Mouse (Mus musculus): ENCODE results near the gene Atp5g1.

The Atp5g1 gene

DNA sequence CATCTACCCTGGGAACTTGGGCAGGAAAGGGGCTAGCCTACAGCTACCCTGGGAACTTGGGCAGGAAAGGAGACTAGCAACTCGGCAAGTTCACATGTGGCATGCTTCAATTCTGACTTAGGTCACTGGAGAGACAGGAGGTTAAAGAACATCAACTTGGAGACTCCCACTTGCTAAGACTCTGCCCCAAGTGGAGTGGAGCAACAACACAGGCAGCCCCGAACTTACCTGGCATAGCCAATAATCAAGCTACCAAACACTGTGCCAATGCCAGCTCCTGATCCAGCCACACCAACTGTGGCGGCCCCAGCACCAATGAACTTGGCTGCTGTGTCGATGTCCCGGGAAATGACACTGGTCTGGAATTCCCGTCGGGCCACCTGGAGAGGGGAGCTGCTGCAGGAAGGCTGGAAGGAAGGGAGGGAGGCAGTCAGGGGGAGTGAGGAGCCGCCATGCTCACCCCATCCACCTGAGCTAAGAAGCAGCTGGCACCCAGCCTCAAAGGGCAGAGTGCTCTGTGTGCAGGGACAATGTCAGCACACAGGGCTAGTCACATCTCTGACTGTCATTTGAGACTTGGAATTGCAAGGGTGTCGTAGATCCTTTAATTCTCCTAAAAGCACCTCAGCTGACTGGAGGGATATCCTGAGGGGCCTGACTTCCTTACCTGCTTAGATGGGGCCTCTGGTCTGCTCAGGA lies 2.0 kb downstream of the Atp5g1 start:
- no peak for DNase-seq (ENCODE audit: low spot score in 2 of 2)

DNA sequence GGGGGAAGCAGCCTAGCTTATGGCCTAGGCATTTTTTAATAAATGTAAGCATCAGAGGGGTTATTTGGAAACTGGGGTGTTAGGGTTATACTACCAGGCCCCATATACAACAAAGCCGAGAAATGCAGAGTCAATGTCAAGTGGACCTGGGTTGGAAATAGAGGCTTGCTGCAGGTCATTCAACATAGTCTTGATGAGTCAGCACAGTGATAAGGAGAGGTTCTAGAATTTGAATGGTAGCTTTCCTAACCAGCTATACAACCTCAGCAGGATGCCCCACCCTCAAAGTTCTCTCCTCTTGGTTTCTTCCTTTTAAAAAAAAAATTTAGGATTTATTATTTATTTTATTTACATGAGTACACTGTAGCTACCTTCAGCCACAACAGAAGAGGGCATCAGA lies 4.5 kb downstream of the Atp5g1 start:
- DNase-seq (ENCODE audit: low spot score in 2 of 2) = no peak

DNA sequence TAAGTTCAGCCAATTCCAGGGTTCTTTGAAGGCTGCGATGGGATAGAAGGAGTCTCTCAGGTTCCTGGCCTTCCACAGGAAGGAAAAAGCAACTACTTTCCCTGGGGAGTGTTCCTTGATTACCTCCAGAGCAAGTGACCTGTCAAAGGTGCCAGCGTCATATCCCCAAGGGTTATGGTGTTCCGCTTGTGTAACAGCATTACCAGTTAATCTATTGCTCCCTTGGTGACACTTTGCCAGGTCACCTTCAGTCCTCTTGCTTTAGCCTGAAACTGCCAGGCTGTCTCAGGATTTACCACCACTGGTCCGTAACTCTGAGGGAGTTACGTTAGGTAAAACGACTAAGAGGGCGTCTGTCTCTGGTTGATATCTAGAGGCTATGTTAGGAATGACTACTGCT lies 5.1 kb downstream of the Atp5g1 start:
- no peak for DNase-seq (ENCODE audit: low spot score in 2 of 2)

DNA sequence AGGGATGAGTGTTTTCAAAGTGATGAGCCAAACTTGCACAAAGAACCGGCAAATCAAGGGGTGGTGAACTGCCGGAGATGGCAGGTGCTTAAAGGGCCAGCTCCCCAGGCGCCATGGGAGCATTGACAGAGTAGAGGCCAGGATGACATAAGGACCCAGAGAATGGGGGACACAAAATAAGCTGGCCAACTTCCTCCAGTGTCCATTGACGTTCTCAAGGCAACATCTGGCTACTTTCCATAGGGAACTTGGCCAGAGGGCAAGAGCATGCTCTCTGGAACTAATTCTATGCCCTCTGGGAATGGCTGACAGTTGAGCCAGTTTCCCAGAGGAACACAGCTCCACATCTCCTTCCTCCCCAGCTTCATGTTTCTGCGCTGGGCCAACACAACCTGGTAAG lies 7.2 kb downstream of the Atp5g1 start:
- no peak for DNase-seq (ENCODE audit: low spot score in 2 of 2)

DNA sequence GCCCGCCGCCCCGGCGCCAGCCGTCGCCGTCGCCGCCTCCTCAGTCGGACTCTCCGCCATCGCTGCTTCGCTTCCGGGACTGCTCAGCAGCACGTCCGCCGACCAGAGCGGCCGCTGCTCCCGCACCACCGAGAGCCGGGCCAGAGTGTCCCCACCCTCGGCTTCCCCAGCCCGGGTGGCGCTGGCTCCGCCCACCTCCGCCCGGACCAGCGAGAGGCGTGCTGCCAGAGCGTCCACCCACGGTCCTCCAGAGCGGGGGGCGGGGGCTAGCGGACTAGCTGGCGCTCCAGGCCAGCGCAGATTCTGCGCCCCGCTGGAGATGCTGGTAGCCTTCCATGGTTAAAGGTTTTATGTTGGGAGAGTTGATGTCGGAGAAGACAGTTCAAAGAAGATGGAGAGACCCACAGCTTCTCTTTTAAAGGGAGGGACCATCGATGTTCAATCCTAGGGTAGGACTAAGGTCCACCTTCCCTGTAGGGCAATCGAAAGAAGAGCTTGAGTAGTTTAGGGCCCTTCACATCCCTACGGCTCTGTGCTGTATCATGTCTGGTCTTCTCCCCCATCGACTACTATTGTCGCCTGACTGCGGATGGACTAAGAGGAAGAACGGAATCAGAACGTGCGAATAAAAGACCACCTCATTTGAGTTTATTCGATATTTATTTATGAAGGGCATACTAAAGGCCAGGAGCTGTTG lies 10.1 kb downstream of the Atp5g1 start, which contains the start of gene Ube2z:
TSS of gene Ube2z (minus strand) at position 174 of the 697 bp plus-strand sequence.
- DNase-seq (ENCODE audit: low spot score in 2 of 2) = peak; percentile 97 to 98

DNA sequence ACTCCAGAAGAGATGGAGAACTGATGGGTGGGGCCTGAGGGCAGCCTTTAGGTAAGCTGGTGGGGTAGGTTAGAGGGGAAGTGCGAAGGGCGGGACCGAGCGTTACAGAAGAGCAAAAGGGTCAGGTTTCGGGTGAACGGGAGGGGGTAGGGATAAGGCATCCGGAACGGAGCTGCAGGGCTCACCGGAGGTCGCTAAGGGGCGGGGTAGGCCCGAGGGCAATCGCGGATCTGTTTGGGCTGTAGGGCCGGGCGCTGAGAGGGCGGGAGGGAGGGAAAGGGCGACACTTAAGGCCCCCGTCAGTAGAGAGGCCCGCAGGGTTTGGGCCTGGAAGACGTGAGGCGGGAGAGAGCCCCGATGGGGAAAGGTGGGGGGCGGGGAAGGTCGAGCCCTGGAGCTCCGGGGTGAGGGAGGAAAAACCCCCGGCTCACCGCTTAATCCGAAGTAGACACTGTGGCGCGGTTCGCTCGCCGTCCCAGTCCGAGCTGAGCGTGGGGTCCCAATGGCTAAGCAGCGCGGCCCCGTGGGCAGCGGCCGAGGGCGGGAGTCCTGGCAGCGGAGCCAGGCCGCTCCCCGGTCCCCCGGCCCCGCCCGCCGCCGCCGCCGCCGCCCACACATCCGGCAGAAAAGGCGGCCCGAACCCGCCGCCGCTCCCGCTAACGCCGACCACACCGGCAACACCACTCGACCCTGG lies 10.8 kb downstream of the Atp5g1 start:
- DNase-seq (ENCODE audit: low spot score in 2 of 2) = no peak

DNA sequence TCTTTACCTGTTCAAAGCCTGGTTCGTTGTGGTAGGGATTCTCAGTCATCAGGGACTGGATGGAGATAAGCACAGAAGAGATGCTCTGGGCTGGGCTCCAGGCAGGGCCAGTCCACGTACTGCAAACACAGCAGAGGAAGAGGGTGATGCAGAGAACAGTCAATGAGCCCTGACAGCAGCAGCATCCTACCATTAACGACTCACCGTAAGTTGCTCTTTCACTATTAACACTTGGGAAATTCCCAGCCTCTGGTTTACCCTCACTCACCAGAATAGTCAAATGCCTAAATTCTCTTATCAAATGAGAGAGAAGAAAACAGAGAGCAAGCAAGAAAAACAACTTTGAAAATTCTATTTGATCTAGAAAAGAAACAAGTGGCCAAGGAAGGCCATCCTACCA lies 17.2 kb downstream of the Atp5g1 start:
- DNase-seq (ENCODE audit: low spot score in 2 of 2) = no peak

DNA sequence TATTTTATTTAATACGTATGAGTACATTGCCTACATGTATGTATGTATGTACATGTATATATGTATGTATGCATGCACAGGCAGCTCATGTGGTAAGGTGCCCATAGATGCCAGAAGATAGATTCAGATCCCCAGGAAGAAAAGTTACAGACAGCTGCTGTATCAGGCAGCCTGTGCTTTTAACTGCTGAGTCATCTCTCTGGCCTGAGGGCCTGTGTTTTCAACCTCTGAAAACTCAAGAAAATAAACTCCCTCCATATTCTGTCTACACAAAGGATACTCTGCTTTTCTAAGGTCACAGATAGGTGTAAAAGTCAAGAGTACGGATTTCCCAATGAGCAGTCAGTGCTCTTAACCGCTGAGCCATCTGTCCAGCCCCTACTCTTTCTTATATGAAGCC lies 24.6 kb downstream of the Atp5g1 start:
- DNase-seq (ENCODE audit: low spot score in 2 of 2) = no peak

DNA sequence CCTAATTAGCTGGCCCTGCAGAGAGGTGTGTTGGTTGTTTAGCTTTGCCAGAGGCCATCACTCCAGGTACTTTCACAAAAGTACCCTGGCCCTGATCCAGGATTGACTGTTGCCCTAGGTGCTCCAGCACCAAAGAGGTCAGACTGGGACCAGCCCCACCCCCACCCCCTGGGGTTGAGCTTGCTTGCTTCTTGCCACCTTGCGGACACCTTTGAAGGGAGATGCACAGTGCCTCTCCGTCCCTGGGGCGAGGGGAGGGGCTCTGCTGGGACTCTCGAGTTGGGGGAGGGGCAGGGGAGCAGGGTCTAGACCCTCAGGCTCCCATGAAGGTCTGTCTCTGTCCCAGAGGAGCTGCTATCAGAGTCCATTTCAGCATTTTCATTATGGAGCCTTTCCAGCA lies 25.5 kb downstream of the Atp5g1 start:
- no peak for DNase-seq (ENCODE audit: low spot score in 2 of 2)

DNA sequence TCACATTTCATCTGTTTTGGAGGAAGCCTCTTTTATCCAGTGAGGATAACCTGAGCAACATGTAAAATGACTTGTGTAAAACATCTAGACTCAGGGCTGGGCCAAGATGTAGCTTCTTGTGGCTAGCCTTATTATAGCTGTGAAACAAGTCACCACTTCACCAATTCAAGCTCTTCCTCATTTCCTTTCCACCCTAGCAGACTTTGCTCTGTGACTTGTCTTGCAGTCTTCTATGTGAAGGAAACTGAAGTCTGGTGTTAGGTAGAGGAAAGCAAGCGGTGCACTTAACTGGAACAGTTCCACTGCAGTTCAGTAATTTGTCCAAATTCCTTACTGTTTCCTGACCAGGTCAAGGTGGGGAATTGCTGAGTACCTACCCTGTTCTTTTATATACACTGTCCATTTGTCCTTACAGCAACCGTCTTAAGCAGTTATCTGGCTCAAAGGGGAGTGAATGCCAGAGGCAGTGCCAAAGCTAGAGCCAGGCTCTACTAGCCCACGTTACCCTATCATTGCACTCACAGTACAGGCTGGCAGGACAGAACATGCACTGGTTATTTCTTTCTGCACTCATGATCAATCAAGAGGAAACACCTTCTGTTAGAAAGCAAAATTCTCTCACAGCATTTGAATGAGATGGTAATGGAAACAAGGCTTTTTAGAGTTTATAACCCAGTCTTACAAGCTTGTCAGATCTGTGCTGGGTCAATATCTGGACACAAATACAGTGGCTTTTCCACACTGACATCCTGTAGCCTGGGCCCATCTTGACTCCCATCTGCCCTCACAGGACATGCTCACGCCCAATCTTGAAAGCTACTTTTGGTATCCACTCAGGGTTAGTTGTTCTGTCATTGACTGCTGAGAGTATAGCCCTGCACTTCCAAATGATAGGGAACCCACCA lies 27.7 kb downstream of the Atp5g1 start:
- no peak for DNase-seq (ENCODE audit: low spot score in 2 of 2)

DNA sequence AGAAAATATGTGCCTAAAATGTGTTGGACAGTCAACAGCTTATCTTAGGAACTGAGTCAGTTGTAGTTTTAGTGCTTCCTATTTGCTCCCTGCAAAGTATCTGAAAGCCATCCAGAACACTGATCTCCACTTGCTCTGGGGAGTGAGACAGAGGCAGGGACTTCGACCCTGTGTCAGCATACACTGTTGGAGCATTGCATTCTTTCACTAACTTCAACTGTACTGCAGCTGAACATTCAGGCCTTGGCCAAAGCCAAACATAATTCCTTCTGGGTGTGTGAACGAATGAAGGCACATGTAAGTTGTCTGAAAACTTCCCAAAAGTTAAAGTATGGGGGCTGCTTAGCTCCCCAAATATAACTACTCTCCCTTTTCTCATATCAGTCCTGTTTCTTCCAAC lies 28.7 kb downstream of the Atp5g1 start:
- DNase-seq (ENCODE audit: low spot score in 2 of 2) = no peak

DNA sequence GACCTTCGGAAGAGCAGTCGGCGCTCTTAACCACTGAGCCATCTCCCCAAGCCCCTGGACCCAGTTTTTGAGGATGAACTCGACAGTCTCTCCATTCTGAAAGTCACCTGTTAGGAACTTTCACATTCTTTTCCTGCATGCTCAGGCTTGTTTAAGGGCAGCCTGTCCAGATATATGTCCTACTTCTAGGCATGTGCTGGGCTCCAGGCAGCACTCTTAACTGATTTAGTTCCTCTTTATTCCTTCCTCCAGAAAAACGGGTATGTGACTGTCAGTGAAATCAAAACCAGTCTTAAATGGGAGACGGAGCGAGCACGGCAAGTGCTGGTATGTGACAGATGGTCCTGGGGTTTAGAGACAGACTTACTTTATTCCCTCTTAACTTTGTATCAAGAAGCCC lies 29.4 kb downstream of the Atp5g1 start:
- no peak for DNase-seq (ENCODE audit: low spot score in 2 of 2)

DNA sequence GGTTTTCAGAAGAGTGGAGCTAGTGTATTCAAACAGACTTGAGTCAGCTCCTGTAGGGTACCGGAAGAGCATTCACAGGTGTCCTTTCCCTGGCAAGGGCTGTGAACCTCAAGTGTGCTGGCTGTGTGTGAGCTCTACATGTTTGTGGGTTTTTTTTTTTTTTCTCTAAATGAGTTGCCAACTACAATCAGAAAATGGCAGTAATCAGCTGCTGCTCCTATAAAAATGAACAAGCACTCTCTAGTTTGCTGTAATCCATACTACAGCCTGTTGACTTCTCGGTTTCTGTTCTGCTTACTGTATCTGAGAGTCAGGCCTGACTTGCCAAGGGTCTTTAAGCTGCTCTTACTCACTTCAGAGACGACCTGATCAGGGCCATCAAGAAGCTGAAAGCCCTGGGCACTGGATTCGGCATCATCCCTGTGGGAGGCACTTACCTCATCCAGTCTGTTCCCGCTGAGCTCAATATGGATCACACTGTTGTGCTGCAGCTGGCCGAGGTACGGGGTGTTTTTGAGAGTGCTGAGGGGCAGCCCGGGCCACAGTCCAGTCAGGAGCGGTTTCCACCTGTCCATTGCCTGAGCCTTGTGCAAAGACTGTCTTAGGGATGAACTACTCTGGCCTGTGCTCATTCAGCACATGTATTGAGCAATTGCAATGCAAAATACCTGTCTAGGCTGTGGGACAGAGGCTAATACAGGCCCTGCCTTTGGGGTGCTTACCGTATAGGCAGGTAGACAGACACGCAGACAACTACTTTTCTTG lies 30.5 kb downstream of the Atp5g1 start:
- DNase-seq (ENCODE audit: low spot score in 2 of 2) = no peak

DNA sequence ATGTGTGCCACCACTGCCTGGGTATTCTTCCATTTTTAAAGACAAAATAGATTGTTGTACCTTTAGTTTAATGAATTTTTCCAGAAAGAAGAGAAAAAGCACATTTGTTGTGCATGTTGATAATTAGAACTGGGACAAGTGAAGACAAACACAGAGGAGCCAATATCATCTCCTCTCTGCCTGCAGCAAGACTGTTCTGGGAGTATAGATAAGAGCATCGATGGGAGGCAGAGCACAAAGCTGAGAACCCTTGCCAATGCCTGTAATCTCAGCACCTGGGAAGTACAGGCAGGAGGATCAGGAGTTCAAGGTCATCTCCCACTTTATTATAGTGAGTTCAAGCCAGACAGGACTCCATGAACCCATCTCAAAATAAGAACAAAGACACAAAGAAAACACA lies 36.9 kb downstream of the Atp5g1 start:
- no peak for DNase-seq (ENCODE audit: low spot score in 2 of 2)

DNA sequence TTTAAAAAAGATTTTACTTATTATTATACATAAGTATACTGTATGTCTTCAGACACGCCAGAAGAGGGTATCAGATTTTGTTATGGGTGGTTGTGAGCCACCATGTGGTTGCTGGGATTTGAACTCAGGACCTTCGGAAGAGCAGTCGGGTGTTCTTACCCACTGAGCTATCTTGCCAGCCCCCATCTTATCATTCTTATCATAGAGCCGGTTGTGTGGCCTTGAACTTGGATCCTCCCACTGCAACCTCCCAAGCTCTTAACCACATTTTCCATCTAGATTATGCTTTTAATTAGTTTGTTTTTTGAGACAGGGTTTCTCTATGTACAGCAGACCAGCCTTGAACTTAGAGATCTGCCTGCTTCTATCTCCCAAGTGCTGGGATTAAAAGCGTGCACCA lies 38.0 kb downstream of the Atp5g1 start:
- no peak for DNase-seq (ENCODE audit: low spot score in 2 of 2)

DNA sequence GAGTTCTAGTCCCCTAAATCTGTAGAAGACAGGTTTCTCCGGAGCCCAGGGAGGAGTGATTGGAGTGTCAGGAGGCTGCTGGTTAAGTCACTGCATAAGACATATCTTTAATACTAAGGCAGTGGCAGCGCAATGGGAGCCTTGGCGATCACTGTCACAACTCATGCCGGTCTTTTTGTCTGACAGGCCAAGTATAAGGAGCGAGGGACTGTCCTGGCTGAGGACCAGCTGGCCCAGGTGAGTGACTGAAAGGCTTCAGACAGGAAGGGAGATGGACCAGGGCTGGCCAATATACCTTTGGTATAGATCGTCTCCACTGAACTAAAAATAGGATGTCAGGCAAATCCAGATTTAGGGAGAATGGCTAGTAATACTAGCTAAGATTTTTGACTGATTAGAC lies 40.3 kb downstream of the Atp5g1 start:
- DNase-seq (ENCODE audit: low spot score in 2 of 2) = peak in 1 of 2 experiments; percentile 26

DNA sequence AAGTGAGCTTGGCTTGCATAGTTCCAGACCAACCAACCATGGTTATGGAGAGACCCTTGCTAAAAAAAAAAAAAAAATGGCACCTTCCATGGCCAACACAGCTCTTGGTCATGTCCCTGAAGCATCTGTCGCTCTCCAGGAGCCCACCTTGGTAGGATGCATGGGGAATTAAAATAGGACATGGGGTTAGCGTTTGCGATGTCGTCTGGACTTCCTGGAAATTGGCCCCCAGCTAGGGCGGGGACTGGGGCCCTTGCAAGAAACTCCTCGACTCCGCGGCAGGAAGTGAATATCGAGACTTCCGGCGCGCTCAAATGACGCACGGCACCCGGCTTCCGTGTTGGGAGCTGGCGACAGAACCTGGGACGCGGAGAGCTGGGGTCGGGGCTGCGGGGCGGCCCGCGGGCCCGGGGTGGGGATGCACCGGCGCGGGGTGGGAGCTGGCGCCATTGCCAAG lies 40.8 kb downstream of the Atp5g1 start, which contains the start of gene Snf8:
TSS of gene Snf8 (plus strand) at position 290 of the 457 bp plus-strand sequence.
- DNase-seq (ENCODE audit: low spot score in 2 of 2) = peak; percentile 95

DNA sequence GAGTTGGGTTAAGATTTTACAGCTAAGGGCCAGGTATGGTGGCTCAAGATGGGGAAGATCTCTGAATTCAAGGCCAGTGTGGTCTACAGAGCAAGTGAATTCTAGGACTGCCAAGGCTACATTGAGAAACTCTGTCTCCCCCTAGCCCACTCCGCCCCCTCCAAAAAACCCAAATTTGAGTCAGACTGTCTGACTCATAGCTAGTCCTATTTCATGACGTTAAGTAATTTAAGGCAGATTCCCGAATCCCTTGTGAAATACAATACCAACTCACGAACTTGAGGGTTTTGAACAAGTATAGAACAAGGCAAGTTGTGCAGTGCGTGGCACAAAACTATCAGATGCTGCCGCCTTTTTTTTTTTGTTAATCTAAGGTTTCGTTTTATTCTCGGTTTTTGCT lies 41.4 kb downstream of the Atp5g1 start:
- DNase-seq (ENCODE audit: low spot score in 2 of 2) = no peak

DNA sequence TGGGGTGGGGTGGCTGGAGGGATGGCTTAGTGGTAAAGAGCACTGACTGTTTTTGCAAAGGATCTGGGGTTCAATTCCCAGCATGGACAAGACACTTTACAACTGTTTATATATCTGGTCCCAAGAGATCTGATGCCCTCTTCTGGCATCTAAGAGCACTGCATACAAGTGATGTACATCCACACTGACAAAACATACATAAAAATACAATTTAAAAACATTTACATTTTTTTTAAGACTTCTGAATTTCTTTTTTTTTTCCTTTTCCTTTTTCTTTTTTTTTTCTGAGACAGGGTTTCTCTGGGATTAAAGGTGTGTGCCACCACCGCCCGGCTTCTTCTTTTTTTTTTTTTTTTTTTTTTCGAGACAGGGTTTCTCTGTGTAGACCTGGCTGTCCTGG lies 42.2 kb downstream of the Atp5g1 start:
- DNase-seq (ENCODE audit: low spot score in 2 of 2) = no peak

DNA sequence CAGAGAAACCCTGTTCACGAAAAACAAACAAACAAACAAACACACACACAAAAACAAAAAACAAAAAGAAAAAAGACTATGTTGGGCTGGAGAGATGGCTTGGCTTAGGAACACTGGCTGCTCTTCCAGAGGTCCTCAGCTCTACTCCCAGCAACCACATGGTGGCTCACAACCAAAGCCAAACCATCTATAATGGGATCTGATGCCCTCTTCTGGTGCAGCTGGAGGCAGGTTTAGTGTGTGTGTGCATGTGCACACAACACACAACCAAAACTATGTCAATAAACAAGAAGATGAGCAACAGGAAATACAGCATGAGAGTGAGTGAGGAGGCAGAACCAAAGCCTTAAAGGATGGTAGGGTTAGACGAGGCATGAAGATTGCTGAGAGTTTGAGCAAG lies 43.8 kb downstream of the Atp5g1 start:
- DNase-seq (ENCODE audit: low spot score in 2 of 2) = no peak

DNA sequence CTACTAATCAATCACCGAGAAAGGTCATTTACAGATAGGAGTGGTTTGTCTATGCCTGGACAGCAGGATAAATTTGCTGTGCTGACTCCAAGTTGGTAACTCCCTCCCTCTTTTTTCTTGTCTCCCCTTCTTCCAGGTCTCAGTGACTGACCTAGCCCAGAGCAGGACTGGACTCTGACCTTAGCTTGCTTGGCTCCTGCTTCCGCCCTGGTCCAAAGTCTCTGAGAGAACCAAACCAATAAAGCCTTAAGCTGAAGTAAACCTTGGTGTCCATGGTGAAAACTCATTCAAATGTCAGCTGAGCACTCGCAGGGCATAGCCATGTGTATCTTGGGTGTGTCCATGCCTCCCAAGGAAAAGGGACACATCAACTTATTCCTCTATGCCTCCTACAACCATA lies 44.9 kb downstream of the Atp5g1 start:
- no peak for DNase-seq (ENCODE audit: low spot score in 2 of 2)
